Comparison of ENCODE assay signal across 8 mouse cellular contexts in genomic region chr3:85923954-85924945, GRCm38 (mm10). TPM values are rescaled to one million over a fixed set of nuclear protein-coding genes. Genes with fewer than 3 reads are reported as not detected.
A peak's percentile ranks its signal among the peaks of the same experiment; 100 is the strongest.
DNase-seq lines count a peak whose midpoint lies in the region; ATAC-seq lines count a peak whose summit lies in the region.

No protein-coding gene starts in this region.

- ATAC-seq in embryonic facial prominence, embryonic 13.5 days (ENCODE audit: insufficient number of reproducible peaks, insufficient read depth, low FRiP score, low TSS enrichment, low read depth), result 0 out of 2 replicates have a peak, but pooled peaks have one; percentile 67
- ATAC-seq in limb, embryonic 12.5 days (ENCODE audit: insufficient number of reproducible peaks, insufficient read depth, low FRiP score, low TSS enrichment, low read depth), result no peak

- no peaks in the 10 kb centered on the region for H3K27me3 ChIP-seq in embryonic facial prominence, embryonic 13.5 days
- H3K27me3 ChIP-seq in limb, embryonic 12.5 days, result peaks cover 5% of the 10 kb centered on the region; the same call in 1 of the 2 replicates
- no peaks in the 10 kb centered on the region for H3K27me3 ChIP-seq in splenic B cell, adult 2 months (ENCODE audit: control insufficient read depth, insufficient read depth, low read length, poor library complexity, severe bottlenecking)

- 35% methylated on average over 18 of the region's 18 CpGs for WGBS in embryonic facial prominence, embryonic 13.5 days
- 46% methylated on average over 18 of the region's 18 CpGs for WGBS in limb, embryonic 12.5 days

- peaks cover 7% of the 10 kb centered on the region; the same call in 1 of the 2 replicates for H3K4me1 ChIP-seq in embryonic facial prominence, embryonic 13.5 days
- peaks cover 25% of the 10 kb centered on the region for H3K4me1 ChIP-seq in limb, embryonic 12.5 days (replicated peaks)

- peak overlapping the region; percentile 40 for H3K4me2 ChIP-seq in embryonic facial prominence, embryonic 13.5 days
- H3K4me2 ChIP-seq in limb, embryonic 12.5 days, result peak overlapping the region; percentile 39

- H3K36me3 ChIP-seq in embryonic facial prominence, embryonic 13.5 days, result no peaks in the 10 kb centered on the region
- H3K36me3 ChIP-seq in limb, embryonic 12.5 days, result no peaks in the 10 kb centered on the region
- H3K36me3 ChIP-seq in splenic B cell, adult 2 months (ENCODE audit: control insufficient read depth, insufficient read depth, low read length, poor library complexity, severe bottlenecking), result no peaks in the 10 kb centered on the region

- no peak overlapping the region for H3K27ac ChIP-seq in embryonic facial prominence, embryonic 13.5 days
- H3K27ac ChIP-seq in limb, embryonic 12.5 days, result no peak overlapping the region

- H3K9ac ChIP-seq in embryonic facial prominence, embryonic 13.5 days, result no peak overlapping the region
- H3K9ac ChIP-seq in limb, embryonic 12.5 days (replicated peaks), result no peak overlapping the region

- H3K4me3 ChIP-seq in embryonic facial prominence, embryonic 13.5 days, result no peak overlapping the region
- no peak overlapping the region for H3K4me3 ChIP-seq in limb, embryonic 12.5 days (replicated peaks)

- peak; percentile 60 for DNase-seq in 416B (ENCODE audit: low read depth)
- peak; percentile 84 to 89 for DNase-seq in adrenal gland, postnatal 36 days
- peak; percentile 77 for DNase-seq in heart, adult 8-10 months (ENCODE audit: low spot score)
- DNase-seq in kidney, adult 8-10 months, result peak; percentile 64 to 84
- peak; percentile 29 for DNase-seq in naive thymus-derived CD4-positive, alpha-beta T cell, adult 2 months (ENCODE audit: low read depth)
- DNase-seq in splenic B cell, adult 2 months (ENCODE audit: low read depth, low spot score), result peak; percentile 57

- no peaks in the 10 kb centered on the region for H3K9me3 ChIP-seq in embryonic facial prominence, embryonic 13.5 days
- H3K9me3 ChIP-seq in limb, embryonic 12.5 days, result no peaks in the 10 kb centered on the region

RNA-seq across cellular contexts. Expression of gene Gm37240, which starts 36.9 kb away (rescaled TPM):
- 1 to 10 TPM; 2.5 to 4.5 TPM for total RNA-seq in adrenal gland, postnatal 36 days (2021)
- polyA plus RNA-seq in embryonic facial prominence, embryonic 13.5 days (2015; fragmentation: Nextera tagmentation; extraction: Ambion mirVana), result 6.3 and 6.9 TPM in 2 replicates
- 10 to 100 TPM; 36.8 to 49.5 (median 39.2) TPM for total RNA-seq in heart, adult 8-10 months (2022)
- polyA plus RNA-seq in limb, embryonic 12.5 days (2016; fragmentation: Nextera tagmentation; extraction: Ambion mirVana), result 3.4 and 4.8 TPM in 2 replicates

RNA-seq across cellular contexts. Expression of gene Glt28d2, which starts 36.9 kb away (rescaled TPM):
- 1 to 10 TPM; 1.6 TPM for total RNA-seq in adrenal gland, postnatal 36 days (2021)
- polyA plus RNA-seq in embryonic facial prominence, embryonic 13.5 days (2015; fragmentation: Nextera tagmentation; extraction: Ambion mirVana), result 1.7 and 2.1 TPM in 2 replicates
- total RNA-seq in heart, adult 8-10 months (2022), result 1 to 10 TPM; 4.4 to 7.7 (median 5.2) TPM
- polyA plus RNA-seq in limb, embryonic 12.5 days (2016; fragmentation: Nextera tagmentation; extraction: Ambion mirVana), result 1.2 and 1.5 TPM in 2 replicates

RNA-seq across cellular contexts. Expression of gene Sh3d19, which starts 46.7 kb away (rescaled TPM):
- total RNA-seq in adrenal gland, postnatal 36 days (2021), result 10 to 100 TPM; 21.0 to 26.4 TPM
- polyA plus RNA-seq in embryonic facial prominence, embryonic 13.5 days (2015; fragmentation: Nextera tagmentation; extraction: Ambion mirVana), result 23.5 and 26.2 TPM in 2 replicates
- total RNA-seq in heart, adult 8-10 months (2022), result 10 to 100 TPM; 17.8 to 23.5 (median 20.5) TPM
- 20.6 and 22.2 TPM in 2 replicates for polyA plus RNA-seq in limb, embryonic 12.5 days (2016; fragmentation: Nextera tagmentation; extraction: Ambion mirVana)

Comparison
In these comparisons a context has a peak if more than half of its experiments do, and no peak if none do; other contexts are left out.
1. DNase-seq: peak in every context shown above with its lines; median percentile 86 in adrenal gland, postnatal 36 days; 77 in heart, adult 8-10 months; 74 in kidney, adult 8-10 months; 60 in 416B; 57 in splenic B cell, adult 2 months; 29 in naive thymus-derived CD4-positive, alpha-beta T cell, adult 2 months.
2. RNA of gene Gm37240, which starts 36.9 kb away (total RNA-seq): 36.8 to 49.5 TPM in heart, adult 8-10 months; 2.5 to 4.5 TPM in adrenal gland, postnatal 36 days; every median in the first group is over 4 times any median in the second.